Mouse (Mus musculus): ENCODE data around the gene Cav1.

DNA sequence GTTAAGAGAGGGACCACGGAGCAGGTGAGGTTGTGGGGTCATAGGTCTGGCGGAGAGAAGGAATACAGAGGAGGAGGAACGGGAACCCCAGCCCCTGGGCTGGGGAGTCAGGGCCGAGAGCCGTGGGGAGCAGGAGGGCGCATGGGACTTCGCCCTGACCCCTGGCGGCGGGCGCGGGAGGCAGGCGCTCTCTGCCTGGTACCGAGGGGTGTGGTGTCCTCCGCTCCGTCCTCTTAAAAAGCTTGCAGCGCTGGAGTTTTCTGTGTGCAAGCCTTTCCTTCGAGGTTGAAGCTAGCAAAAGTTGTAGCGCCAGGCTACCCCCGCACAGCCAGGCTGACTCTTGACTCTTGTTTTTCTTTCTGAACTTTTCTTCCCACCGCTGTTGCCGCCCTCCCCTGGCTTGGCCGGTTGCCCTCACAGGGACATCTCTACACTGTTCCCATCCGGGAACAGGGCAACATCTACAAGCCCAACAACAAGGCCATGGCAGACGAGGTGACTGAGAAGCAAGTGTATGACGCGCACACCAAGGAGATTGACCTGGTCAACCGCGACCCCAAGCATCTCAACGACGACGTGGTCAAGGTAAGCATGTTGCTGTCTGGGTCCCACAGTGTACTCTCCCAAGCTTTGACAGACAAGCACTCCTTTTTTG lies 1.5 kb downstream of the Cav1 start:
- TF ChIP-seq CTCF (IDR thresholded peaks at IDR 0.05; ENCODE audit: extremely low read depth, insufficient read depth, insufficient read length, insufficient replicate concordance) (peak; percentile 52; the same call in 1 of the 2 replicates), POLR2A (IDR thresholded peaks at IDR 0.05; ENCODE audit: low read depth, low read length) (no peak)

Measured in spleen, adult 2 months (tissue).